Mouse (Mus musculus) heart, adult 8-10 months (tissue): ENCODE data around the gene Rcl1. TPM values are rescaled to one million over a fixed set of nuclear protein-coding genes. Genes with fewer than 3 reads are reported as not detected.
A peak's percentile ranks its signal among the peaks of the same experiment; 100 is the strongest.

Experiments used
- DNase-seq: peaks from one replicate; pipeline ENCODE4 v3.0.0; 2022; ENCODE audit warnings: low spot score
- microRNA-seq: library from miRNA; unstranded; fragments of <30 nt; microRNA quantifications from one replicate; pipeline ENCODE4 v1.2.0, GENCODE M21; 2022
- total RNA-seq, 4 experiments: library from RNA; stranded (reverse); gene quantifications; 2 replicates each; pipeline ENCODE4 v1.2.4; 2022

Gene Rcl1
- total RNA-seq, 4 experiments from 2014 or later: 4.4 to 6.6 (median 5.8) TPM

DNA sequence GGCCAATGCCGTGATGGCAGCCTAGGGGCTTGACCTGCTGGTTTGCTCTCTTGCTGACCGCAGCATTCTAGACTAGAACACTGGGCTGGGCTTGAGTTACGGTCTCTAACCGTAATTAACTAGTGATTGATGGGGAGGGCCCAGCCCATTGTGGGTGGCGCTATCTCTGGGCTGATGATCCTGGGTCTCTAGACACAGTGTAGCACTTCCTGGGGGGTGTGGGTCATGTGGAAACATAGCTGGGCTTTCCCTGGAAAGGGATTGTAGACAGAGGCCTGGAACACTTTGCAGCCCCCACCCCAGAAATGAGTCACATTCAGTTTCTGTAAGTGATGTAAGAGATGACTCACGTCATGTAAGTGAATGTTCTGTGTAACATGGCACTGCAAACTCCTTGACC is 48.9 kb downstream of the Rcl1 start:
- no peak for DNase-seq

GRCm38 (mm10) chr19:29151443-29151842 is 50.3 kb downstream of the Rcl1 start:
- no peak for DNase-seq

DNA sequence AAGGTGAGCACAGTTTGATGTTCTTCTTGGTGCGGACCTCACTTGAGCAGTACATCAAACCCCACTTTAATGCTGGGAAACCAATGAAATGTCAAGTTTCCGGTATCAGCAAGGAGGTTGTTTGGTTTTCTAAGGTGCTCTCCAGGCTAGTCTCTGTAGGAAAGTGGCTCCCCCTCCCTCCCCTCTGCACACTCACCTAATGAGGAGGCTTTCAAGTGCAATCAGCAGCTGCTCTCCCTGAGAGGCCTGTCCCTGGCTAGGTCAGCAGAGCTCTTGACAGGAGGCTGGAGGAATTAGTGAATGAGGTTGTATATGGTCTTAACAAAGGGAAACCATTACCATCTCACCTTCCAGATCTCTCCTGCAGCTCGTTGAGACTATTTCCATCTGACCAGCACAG is 54.4 kb downstream of the Rcl1 start:
- no peak for DNase-seq

DNA sequence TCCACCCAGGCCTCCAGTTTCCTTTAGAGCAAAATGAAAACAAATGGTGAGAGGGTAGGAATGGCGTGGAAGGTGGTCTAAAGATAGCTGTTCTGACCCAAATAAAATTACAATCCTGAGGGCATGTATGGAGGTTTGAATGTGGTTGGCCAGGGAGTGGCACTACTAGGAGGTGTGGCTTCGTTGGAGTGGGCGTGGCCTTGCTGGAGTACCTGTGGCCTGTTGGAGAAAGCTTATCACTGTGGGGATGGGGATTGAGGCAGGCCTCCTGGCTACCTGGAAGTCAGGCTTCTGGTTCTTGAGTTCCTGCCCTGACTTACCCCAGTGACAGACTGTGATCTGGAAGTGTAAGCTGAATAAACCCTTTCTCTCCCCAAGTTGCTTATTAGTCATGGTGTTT is 55.2 kb downstream of the Rcl1 start:
- no peak for DNase-seq

GRCm38 (mm10) chr19:29157678-29158466 is 56.7 kb downstream of the Rcl1 start:
- no peak for DNase-seq

DNA sequence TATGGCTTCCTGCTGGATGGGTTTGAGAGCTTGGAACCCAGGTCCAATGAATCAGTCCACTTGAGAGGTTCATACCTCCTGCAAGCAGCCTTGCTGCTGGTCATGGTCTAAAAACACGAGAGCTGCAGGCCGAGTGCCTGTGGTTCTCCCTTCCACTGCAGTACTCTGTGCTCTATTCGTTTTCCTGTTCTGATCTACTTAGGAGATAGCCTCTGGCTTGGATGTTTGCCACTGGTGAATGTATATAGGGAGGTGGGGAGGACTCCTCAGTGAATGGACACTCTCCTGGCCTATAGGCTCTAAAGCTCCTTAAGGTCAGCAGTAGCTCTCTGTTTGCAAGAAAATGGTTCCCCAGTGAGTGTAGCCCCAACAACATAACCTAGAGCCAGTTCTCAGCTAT is 57.3 kb downstream of the Rcl1 start:
- no peak for DNase-seq

DNA sequence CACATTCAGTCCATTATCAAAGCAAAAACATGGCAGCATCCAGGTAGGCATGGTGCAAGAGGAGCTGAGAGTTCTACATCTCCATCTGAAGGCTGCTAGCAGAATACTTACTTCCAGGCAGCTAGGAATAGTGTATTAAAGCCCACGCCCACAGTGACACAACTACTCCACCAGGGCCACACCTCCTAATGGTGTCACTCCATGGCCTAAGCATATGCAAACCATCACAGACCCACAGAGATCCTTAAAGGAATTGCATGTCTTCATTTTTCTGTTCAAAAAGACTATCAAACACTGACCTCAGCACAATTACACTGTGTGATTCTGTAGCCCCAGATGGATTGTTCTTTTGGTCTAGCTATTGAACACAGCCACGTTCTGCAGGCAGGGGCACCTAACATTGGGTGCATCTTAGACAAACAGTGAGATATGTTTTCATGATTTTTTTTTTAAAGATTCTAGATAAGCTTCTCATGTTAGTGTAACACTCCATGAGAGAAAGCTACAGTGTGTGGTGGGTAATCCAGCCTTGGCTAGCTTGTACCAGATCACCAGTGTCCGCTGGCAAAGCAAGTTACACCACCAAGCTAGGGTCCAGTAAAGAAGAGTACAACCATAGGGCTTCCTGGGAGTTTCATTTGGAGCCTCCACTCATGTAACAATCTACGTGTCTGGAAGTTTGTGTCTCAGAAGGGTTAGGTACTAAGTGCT is 62.8 kb downstream of the Rcl1 start:
- no peak for DNase-seq

DNA sequence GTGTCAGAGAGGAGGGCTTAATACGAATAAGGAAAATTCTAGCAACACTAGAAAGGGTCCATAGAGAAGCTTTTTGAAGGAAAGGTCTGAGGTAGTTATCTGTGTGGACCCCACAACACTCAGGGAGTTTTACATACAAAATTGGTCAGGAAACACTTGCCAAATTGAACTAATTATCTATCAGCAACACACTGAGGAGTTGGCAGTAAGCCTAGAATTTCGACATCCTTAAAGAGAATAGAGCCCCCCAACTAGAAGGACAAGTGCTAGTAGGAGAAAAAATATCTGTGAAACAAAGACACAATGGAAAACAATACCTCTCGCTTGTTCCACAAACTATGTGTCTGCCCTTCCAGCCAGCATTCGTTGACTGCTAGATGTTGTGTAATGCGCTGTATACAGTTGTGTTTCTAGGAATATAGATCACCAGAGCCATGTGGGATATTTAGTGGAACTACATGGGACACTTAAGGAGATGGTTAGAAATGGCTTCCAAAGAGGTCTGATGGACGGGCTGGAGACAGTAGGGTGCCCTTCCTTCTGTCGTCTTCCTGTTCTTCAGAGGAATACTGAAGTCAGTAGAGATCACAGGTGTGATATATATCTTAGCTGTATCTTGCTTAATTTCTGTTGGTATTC is 63.5 kb downstream of the Rcl1 start:
- DNase-seq: no peak

DNA sequence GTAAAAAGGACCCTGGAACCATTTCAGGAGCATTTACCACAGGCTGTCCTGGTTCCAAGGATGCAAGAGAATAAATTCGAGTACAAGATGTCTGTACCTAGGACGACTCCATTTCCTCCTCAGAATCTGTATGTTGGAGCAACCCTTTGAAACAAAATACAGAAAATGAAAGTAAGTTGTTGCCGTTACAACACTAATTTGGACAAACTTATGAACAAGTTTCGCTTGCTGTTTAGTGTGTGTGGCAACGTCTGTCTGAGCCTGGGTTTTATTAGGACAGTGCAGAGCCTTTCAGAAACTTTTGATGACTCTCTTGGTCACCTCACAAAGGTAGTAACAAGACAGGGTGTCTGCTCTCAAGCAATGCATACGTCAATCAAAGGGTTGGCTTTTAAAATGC is 66.8 kb downstream of the Rcl1 start:
- DNase-seq: no peak

- DNase-seq: no peak
Observed at GRCm38 (mm10) chr19:29180336-29180735, 79.2 kb downstream of the Rcl1 start.

- no peak for DNase-seq
Observed at GRCm38 (mm10) chr19:29182166-29182565, 81.0 kb downstream of the Rcl1 start.

DNA sequence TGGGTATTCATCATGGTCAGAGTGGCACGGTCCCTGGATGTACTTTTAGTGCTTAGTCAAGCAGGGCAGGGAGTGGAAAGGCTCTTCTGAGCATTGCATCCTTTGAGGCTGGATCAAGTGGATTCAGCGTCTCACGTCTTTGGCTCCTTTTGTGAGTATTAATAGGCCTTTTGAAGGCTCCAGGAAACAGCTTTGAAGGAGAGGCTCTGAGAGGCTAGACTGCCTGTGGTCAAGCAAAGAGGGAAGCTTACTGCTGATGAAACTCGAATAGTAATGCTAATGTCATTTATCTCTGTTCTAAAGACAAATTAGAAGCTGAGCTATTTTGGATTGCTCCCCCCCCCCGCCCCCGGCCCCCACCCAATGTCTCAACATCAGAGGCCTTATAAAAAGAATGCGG is 83.9 kb downstream of the Rcl1 start:
- DNase-seq: no peak

DNA sequence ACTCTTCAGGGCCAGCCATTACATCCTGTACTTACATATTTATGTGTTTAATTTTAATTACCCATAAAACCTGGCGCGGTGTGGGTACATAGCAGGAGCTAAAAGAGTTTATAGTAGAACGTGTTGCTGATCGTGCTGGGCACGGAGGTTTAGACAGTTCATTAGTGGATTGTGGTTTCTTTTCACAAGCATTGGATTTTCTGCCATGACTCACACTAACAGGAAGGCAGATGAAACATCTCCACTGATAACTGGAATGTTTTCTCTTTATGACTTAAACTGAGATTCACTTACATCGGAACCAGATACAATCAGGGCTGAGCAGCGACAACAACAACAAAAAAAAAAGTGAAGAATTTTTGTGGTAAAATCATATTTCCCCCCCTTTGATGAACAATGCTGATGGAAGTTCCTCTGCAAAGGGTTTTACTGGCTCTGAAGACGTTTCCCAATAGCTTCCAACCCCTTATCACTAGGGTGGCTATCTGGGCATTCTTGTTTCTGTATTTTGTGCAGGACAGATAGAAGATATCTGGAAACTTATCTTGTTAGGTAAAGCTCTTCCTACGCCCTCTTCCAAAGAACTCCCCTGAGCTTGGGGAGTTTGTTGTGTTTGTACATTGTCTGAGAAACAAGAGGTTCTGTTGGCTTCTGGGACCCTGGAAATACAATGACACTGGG is 84.5 kb downstream of the Rcl1 start:
- no peak for DNase-seq

GRCm38 (mm10) chr19:29188879-29189278 is 87.7 kb downstream of the Rcl1 start:
- DNase-seq: no peak

Small RNA genes lying within 50 kb of the gene (microRNA-seq; reads per million reads assigned to microRNA genes)
- 326 reads per million, percentile 72 among the genes with 10 or more reads in this experiment for gene Mir101b

Other genes with a start within 250 kb of the Rcl1 start
- gene Plpp6, start 137.4 kb upstream of the Rcl1 start, total RNA-seq: 1 to 10 TPM; 6.7 to 9.4 (median 7.8) TPM
- gene 4430402I18Rik, start 133.6 kb upstream of the Rcl1 start, total RNA-seq: 10 to 100 TPM; 26.9 to 31.3 (median 29.9) TPM
- 10 to 100 TPM; 56.7 to 76.4 (median 64.3) TPM for gene Cdc37l1, start 111.0 kb upstream of the Rcl1 start, total RNA-seq
- 100 to 1,000 TPM in 2 of 4 experiments, 10 to 100 TPM in 2; 76.6 to 102 (median 91.8) TPM for gene Ak3, start 53.4 kb upstream of the Rcl1 start, total RNA-seq
- gene Jak2, start 150.5 kb downstream of the Rcl1 start, total RNA-seq: 10 to 100 TPM; 16.0 to 18.0 (median 16.9) TPM
- gene Insl6, start 224.0 kb downstream of the Rcl1 start, total RNA-seq: under 1 TPM in 1 of 4 experiments, not detected in 3; 0.63 TPM
- gene Rln1, start 233.3 kb downstream of the Rcl1 start, total RNA-seq: not detected